In genomic region chr16:32610460-32611255, GRCm38 (mm10) we compare ENCODE assay signal across 8 mouse cellular contexts. TPM values are rescaled to one million over a fixed set of nuclear protein-coding genes. Genes with fewer than 3 reads are reported as not detected.
A peak's percentile ranks its signal among the peaks of the same experiment; 100 is the strongest.
DNase-seq lines count a peak whose midpoint lies in the region; ATAC-seq and TF ChIP-seq lines count a peak whose summit lies in the region.

No protein-coding gene starts in this region.

- ATAC-seq in forebrain, embryonic 16.5 days, result no peak
- ATAC-seq in limb, embryonic 11.5 days (ENCODE audit: insufficient number of reproducible peaks, low FRiP score, low TSS enrichment, low read depth), result no peak

- H3K4me3 ChIP-seq in forebrain, embryonic 16.5 days (replicated peaks; ENCODE audit: low read length), result peak overlapping the region; percentile 62; the same call in 1 of the 2 replicates
- H3K4me3 ChIP-seq in limb, embryonic 11.5 days (ENCODE audit: low read depth, low read length), result peak overlapping the region; percentile 87; the same call in 1 of the 2 replicates
- peak overlapping the region; percentile 44 for H3K4me3 ChIP-seq in small intestine, adult 2 months (ENCODE audit: low read depth, low read length)

- WGBS in forebrain, embryonic 16.5 days, result 72% methylated on average over 5 of the region's 5 CpGs
- 83% methylated on average over 5 of the region's 5 CpGs for WGBS in limb, embryonic 11.5 days
- 20% methylated on average over 5 of the region's 5 CpGs for WGBS in small intestine, adult 2 months

- intact Hi-C loops in gastrocnemius, postnatal 14 days (cut with DNase I; ENCODE audit: low total_unique reads), result loop anchor here (5.0 kb wide), 1 partner anchor 103 kb away; no protein-coding TSS in a partner anchor

- no peaks in the 10 kb centered on the region for H3K9me3 ChIP-seq in forebrain, embryonic 16.5 days (ENCODE audit: control insufficient read depth, low read length)
- no peaks in the 10 kb centered on the region for H3K9me3 ChIP-seq in limb, embryonic 11.5 days (ENCODE audit: control insufficient read depth, low read length)

- peak overlapping the region; percentile 75 for H3K4me2 ChIP-seq in forebrain, embryonic 16.5 days (ENCODE audit: low read length)
- peak overlapping the region; percentile 76; the same call in 1 of the 2 replicates for H3K4me2 ChIP-seq in limb, embryonic 11.5 days (ENCODE audit: low read depth, severe bottlenecking)

- H3K9ac ChIP-seq in forebrain, embryonic 16.5 days (replicated peaks; ENCODE audit: low read depth, low read length), result no peak overlapping the region
- no peak overlapping the region for H3K9ac ChIP-seq in limb, embryonic 11.5 days (ENCODE audit: low read length)

- H3K4me1 ChIP-seq in forebrain, embryonic 16.5 days (replicated peaks; ENCODE audit: control insufficient read depth, insufficient read depth, low read length), result peaks cover 13% of the 10 kb centered on the region
- peaks cover 5% of the 10 kb centered on the region; the same call in 1 of the 2 replicates for H3K4me1 ChIP-seq in limb, embryonic 11.5 days (ENCODE audit: control insufficient read depth, insufficient read depth, low read length)
- no peaks in the 10 kb centered on the region for H3K4me1 ChIP-seq in small intestine, adult 2 months (ENCODE audit: control insufficient read depth, insufficient read depth, insufficient read length, low read length)

- peak; percentile 29 for DNase-seq in 416B (ENCODE audit: low read depth)
- DNase-seq in CD4-positive helper T cell, adult 2 months (ENCODE audit: low read depth, low spot score), result peak; percentile 13
- DNase-seq in limb, embryonic 11.5 days (ENCODE audit: low spot score), result no peak
- no peak for DNase-seq in lung, postnatal 25 days (ENCODE audit: low spot score)
- DNase-seq in yolk sac, embryonic 10.5 days (ENCODE audit: low spot score), result no peak
- DNase-seq in gastrocnemius, postnatal 14 days, result no peak

- TF ChIP-seq POLR2A in small intestine, adult 2 months (IDR thresholded peaks at IDR 0.05; ENCODE audit: low read depth, low read length), result no peak

- TF ChIP-seq CTCF in small intestine, adult 2 months (IDR thresholded peaks at IDR 0.05; ENCODE audit: extremely low read depth, insufficient read length, insufficient replicate concordance, low read depth, low read length), result no peak

- no peak overlapping the region for H3K27ac ChIP-seq in forebrain, embryonic 16.5 days (ENCODE audit: low read length)
- H3K27ac ChIP-seq in limb, embryonic 11.5 days (replicated peaks; ENCODE audit: low read depth, low read length), result no peak overlapping the region
- no peak overlapping the region for H3K27ac ChIP-seq in small intestine, adult 2 months (ENCODE audit: insufficient read depth, low read depth, low read length)

- H3K36me3 ChIP-seq in forebrain, embryonic 16.5 days (ENCODE audit: control insufficient read depth, insufficient read depth), result peaks cover 11% of the 10 kb centered on the region
- H3K36me3 ChIP-seq in limb, embryonic 11.5 days (ENCODE audit: control insufficient read depth, insufficient read depth, low read length), result peaks cover 2% of the 10 kb centered on the region; the same call in 1 of the 2 replicates
- H3K36me3 ChIP-seq in small intestine, adult 2 months (ENCODE audit: control insufficient read depth, insufficient read depth, low read length), result peaks cover 10% of the 10 kb centered on the region

- H3K27me3 ChIP-seq in forebrain, embryonic 16.5 days (replicated peaks; ENCODE audit: control insufficient read depth, insufficient read depth, low read length), result no peaks in the 10 kb centered on the region
- no peaks in the 10 kb centered on the region for H3K27me3 ChIP-seq in limb, embryonic 11.5 days (ENCODE audit: control insufficient read depth, insufficient read depth, low read length)
- H3K27me3 ChIP-seq in small intestine, adult 2 months (ENCODE audit: control insufficient read depth, insufficient read depth, low read length), result no peaks in the 10 kb centered on the region

RNA-seq across cellular contexts. Expression of gene Tfrc, which starts 1.9 kb away (rescaled TPM):
- polyA plus RNA-seq in forebrain, embryonic 16.5 days (2015; fragmentation: Nextera tagmentation; extraction: Ambion mirVana), result 33.7 and 37.5 TPM in 2 replicates
- 52.5 and 53.7 TPM in 2 replicates for polyA plus RNA-seq in limb, embryonic 11.5 days (2014; fragmentation: Nextera tagmentation; extraction: Ambion mirVana)
- polyA plus RNA-seq in small intestine, adult 2 months (2012; rRNA removed), result 1.9 and 3.0 TPM in 2 replicates
- total RNA-seq in gastrocnemius, postnatal 14 days (2021), result 100 to 1,000 TPM; 285 to 408 TPM

RNA-seq across cellular contexts. Expression of gene Tnk2, which starts 33.0 kb away (rescaled TPM):
- 15.0 and 21.9 TPM in 2 replicates for polyA plus RNA-seq in forebrain, embryonic 16.5 days (2015; fragmentation: Nextera tagmentation; extraction: Ambion mirVana)
- polyA plus RNA-seq in limb, embryonic 11.5 days (2014; fragmentation: Nextera tagmentation; extraction: Ambion mirVana), result 8.9 and 9.2 TPM in 2 replicates
- 57.5 and 97.6 TPM in 2 replicates for polyA plus RNA-seq in small intestine, adult 2 months (2012; rRNA removed)
- 10 to 100 TPM; 34.6 to 42.8 TPM for total RNA-seq in gastrocnemius, postnatal 14 days (2021)

Comparison
In these comparisons a context has a peak if more than half of its experiments do, and no peak if none do; other contexts are left out.
1. DNase-seq: peak in 416B (single experiment) and CD4-positive helper T cell, adult 2 months (single experiment); none in limb, embryonic 11.5 days (single experiment), lung, postnatal 25 days (single experiment), yolk sac, embryonic 10.5 days (single experiment) and gastrocnemius, postnatal 14 days (single experiment).
2. Peak in every context shown above with its lines, with median percentiles within 50 percentile points of each other: H3K4me3 ChIP-seq.